Mouse (Mus musculus): ENCODE data around the gene Alyref. TPM values are rescaled to one million over a fixed set of nuclear protein-coding genes. Genes with fewer than 3 reads are reported as not detected.
A peak's percentile ranks its signal among the peaks of the same experiment; 100 is the strongest.

The Alyref gene
- polyA plus RNA-seq, 1 experiment from 2014 or later: 444 TPM

DNA sequence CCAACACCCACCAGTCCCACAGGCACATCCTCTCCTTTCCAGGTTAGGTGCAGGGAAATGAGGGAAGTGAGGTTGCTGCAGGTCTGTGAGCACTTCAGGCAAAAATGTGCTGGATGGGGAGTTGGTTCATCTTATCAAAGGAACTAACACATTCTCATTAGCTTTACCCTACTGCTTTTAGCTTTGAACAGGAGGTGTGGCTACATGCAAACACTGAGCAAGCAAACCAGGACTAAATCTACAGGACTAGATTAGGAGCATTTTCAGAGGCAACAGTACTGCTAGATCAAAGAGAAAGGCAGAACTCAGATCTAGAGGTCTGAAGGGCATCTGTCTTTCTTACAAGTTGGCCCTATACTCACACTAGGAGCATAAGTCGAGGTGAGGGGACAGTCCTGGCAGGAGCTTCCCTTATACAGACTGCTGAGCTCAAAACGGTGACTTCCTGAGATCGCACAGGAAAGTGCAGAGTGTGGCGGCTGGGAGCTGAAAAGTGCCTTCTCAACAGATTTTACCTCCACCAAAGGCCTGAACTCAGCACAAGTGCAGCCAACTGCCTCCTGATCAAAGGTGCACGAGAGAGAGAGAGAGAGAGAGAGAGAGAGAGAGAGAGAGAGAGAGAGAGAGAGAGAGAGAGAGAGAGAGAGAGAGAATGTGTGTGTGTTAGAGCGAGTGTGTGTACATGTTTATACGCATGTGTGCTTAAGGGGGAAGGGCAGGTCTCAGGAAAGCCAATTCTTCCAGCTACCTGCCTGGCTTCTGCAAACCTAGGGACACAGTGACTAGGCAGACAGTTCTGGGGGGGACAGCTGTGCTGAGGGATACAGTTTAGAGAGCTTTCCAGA, 32.9 kb upstream of the Alyref start:
- Histone ChIP-seq H3K36me3 (peaks cover 26% of the 10 kb centered on the region), H3K4me3 (peak overlapping the region; percentile 99), H3K9me3 (no peaks in the 10 kb centered on the region), H3K27ac (peak overlapping the region; percentile 99), H3K4me1 (peaks cover 47% of the 10 kb centered on the region), H3K27me3 (ENCODE audit: insufficient read depth, poor library complexity, severe bottlenecking) (no peaks in the 10 kb centered on the region)
- DNase-seq (ENCODE audit: low spot score): no peak
- WGBS: 34% methylated on average over 7 of the region's 7 CpGs

DNA sequence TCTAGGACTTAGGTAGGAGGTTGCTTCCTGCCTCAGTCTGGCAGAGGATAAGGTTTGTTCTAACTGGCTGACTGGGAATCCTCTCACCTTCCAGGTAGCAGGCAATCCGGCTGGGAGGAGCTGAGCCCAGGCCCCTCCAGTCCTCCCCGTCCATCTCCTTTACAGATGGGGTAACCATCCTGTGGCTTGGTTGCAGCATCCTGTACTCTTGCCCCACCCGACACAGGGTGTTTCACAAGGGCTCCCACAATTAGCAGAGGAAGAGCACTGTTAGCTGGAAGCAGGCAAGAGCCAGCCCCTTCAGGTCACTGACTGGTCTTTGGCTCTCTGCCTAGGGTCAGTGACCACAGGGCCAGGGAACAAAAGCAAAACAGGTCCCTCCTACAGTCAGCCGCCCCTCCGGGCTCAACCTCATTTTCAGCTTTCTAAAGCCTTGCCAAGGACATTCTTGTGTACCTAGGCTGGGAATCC, 32.3 kb upstream of the Alyref start:
- WGBS: 40% methylated on average over 5 of the region's 5 CpGs
- no peaks in the 10 kb centered on the region for H3K27me3 ChIP-seq (ENCODE audit: insufficient read depth, poor library complexity, severe bottlenecking)
- no peaks in the 10 kb centered on the region for H3K9me3 ChIP-seq
- DNase-seq (ENCODE audit: low spot score): no peak
- H3K36me3 ChIP-seq: peaks cover 27% of the 10 kb centered on the region
- peaks cover 54% of the 10 kb centered on the region for H3K4me1 ChIP-seq
- peak overlapping the region; percentile 99 for H3K4me3 ChIP-seq
- peak overlapping the region; percentile 99 for H3K27ac ChIP-seq

DNA sequence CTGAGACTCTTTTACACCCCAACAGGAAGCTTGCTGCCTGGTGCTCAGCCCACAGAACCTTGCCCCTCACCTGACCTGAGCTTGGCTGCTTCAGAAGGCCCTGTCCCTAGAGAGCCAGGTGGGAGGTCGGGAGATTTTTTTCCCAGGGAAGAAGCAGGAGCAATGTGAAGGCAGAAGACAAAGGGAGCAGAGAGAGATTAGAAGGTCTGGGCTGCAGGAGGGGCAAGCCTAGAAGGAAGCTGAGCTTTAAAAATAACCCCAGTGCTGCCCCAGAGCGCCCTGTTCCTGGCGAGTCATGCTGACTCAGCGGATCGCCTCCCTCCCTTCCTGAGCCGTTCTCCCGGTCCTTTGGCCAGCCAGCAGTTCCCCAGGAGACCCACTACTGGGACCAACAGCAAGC, 31.7 kb upstream of the Alyref start:
- no peaks in the 10 kb centered on the region for H3K27me3 ChIP-seq (ENCODE audit: insufficient read depth, poor library complexity, severe bottlenecking)
- peak overlapping the region; percentile 99 for H3K27ac ChIP-seq
- DNase-seq (ENCODE audit: low spot score): peak; percentile 91
- H3K9me3 ChIP-seq: no peaks in the 10 kb centered on the region
- peak overlapping the region; percentile 99 for H3K4me3 ChIP-seq
- H3K36me3 ChIP-seq: peaks cover 27% of the 10 kb centered on the region
- WGBS: 9% methylated on average over 7 of the region's 7 CpGs
- H3K4me1 ChIP-seq: peaks cover 58% of the 10 kb centered on the region

DNA sequence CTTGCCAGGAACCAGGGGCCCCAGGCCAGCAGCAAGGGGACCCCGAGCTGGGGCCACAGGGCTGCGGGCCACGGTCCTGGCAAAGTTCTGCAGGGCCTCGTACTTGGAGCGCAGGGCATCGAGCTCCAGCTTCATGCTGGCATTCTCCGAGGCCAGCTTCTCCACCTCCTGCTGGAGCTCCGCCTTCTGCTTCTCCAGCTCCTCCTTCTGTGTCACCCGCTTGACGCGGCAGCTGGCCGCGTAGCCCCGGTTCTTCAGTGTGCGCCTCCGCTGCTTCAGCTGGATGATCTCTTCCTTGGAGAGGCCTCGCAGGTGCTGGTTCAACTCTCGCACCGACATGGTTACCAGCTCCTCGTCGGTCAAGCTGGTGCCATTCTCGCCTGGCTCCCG, 31.2 kb upstream of the Alyref start:
- peak overlapping the region; percentile 99 for H3K4me3 ChIP-seq
- WGBS: 73% methylated on average over 23 of the region's 23 CpGs
- no peak for DNase-seq (ENCODE audit: low spot score)
- H3K36me3 ChIP-seq: peaks cover 27% of the 10 kb centered on the region
- peak overlapping the region; percentile 99; the same call in 1 of the 2 replicates for H3K27ac ChIP-seq
- no peaks in the 10 kb centered on the region for H3K9me3 ChIP-seq
- H3K4me1 ChIP-seq: peaks cover 61% of the 10 kb centered on the region
- H3K27me3 ChIP-seq (ENCODE audit: insufficient read depth, poor library complexity, severe bottlenecking): no peaks in the 10 kb centered on the region

DNA sequence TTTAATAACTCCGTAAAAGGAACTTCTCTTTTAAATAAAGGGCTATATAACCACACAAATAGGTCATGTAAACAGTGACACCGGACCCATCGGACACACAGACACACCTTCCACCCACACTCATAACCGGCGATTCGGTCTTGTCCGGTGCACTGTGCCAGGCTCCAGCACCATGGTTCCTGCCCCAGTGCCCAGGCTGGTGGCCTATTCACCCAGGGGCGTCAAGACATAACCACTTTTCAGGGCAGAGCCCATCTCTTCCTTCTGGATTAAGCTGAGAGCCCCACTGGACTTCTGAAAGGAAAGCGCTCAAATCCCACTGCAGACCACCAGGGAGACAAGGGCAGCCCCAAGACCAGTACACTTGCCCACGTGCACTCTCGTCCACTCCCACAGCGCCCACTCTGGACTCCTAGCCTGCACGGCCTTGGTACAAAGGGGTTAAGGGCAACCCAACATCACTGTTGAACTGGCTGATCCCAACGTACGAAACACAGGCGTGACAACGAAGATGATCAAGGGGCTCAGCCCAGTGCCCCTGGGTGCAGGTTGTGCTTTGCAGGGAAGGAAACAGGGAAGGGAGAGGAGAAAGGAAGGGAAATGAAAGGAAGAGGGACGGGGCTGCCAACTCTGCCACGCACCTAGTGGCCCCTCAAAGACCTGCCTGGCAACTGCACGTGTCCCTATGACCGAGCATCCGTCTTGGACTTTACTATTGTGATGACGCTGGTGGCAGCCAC, 30.6 kb upstream of the Alyref start:
- H3K27me3 ChIP-seq (ENCODE audit: insufficient read depth, poor library complexity, severe bottlenecking): no peaks in the 10 kb centered on the region
- H3K9me3 ChIP-seq: no peaks in the 10 kb centered on the region
- WGBS: 94% methylated on average over 23 of the region's 23 CpGs
- H3K4me3 ChIP-seq: no peak overlapping the region
- no peak overlapping the region for H3K27ac ChIP-seq
- no peak for DNase-seq (ENCODE audit: low spot score)
- H3K36me3 ChIP-seq: peaks cover 27% of the 10 kb centered on the region
- H3K4me1 ChIP-seq: peaks cover 64% of the 10 kb centered on the region

DNA sequence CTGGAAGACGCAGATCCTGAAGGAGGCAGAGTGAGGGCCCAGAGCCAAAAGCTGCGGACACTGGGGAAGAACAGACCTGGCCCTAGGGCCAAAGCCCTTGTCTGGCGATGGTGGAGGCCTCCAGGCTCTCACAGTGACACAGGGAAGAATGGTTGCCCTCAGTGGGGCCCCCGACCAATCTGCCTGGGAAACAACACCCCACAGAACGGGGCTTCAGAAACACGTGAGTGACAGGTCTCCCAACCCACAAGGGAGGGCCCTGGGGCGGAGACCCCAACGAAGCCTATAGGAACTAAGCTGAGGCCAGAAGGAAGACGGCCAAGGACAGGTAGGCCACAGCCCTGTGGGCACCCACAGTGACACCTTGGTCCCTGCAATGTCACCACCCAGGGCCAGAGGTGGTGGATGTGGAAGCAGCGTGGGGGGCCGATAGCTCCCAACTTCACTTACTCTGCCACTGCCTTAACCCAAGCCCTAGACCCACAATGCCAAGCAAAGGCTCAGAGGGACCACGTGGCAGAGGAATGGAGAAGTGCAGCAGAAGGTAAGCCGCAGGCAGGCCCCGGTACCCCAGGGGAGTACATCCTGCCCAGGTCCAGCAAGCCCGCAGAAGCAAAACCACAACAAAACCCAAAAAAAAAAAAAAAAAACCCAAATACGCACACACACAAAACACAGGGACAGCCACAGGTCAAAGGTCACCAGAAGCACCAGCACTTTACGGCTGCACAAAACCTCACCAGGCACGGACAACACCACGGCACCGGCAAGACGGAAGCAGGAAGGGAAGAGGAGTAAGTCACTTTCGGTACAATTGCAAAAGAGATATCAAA, 29.5 kb upstream of the Alyref start:
- Histone ChIP-seq H3K4me3 (no peak overlapping the region), H3K4me1 (peaks cover 66% of the 10 kb centered on the region), H3K9me3 (no peaks in the 10 kb centered on the region), H3K27me3 (ENCODE audit: insufficient read depth, poor library complexity, severe bottlenecking) (no peaks in the 10 kb centered on the region), H3K27ac (no peak overlapping the region), H3K36me3 (peaks cover 35% of the 10 kb centered on the region)
- 83% methylated on average over 22 of the region's 22 CpGs for WGBS
- no peak for DNase-seq (ENCODE audit: low spot score)

DNA sequence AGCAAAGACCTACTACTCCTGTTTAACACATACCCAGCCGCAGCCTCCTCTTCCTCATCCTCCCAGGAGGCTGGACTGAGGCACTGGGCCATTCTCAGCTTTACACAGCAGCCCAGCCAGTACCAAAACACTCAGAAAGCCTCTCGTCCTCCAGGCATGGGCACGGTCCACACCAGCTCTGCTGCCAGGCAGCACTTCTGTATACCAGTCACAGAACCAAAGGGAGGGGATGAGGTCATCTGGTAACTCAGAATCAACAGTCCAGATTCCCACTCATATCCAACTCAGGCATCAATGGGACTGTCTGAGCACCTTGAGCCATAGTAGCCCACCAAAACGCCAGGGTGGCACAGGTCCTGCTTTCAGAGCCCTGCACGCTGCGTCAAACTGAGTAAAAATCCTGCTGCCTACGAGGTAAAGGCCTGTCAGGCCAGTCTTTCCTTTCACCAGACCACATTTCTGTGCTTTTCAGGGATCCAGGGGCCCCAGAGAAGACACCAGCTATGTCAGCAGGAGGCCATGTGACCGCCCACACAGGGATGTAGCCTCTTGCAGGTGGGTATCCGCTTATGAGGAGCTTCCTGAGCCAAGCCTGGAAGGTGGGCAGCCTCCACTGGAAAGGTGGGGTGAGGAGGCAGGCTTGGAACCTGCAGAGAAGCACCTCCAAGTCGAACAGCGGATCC, 28.8 kb upstream of the Alyref start:
- Histone ChIP-seq H3K4me1 (peaks cover 61% of the 10 kb centered on the region), H3K9me3 (no peaks in the 10 kb centered on the region), H3K27ac (no peak overlapping the region), H3K27me3 (ENCODE audit: insufficient read depth, poor library complexity, severe bottlenecking) (no peaks in the 10 kb centered on the region), H3K4me3 (peak overlapping the region; percentile 12; the same call in 1 of the 2 replicates), H3K36me3 (peaks cover 40% of the 10 kb centered on the region)
- DNase-seq (ENCODE audit: low spot score): no peak
- WGBS: 90% methylated on average over 11 of the region's 11 CpGs

DNA sequence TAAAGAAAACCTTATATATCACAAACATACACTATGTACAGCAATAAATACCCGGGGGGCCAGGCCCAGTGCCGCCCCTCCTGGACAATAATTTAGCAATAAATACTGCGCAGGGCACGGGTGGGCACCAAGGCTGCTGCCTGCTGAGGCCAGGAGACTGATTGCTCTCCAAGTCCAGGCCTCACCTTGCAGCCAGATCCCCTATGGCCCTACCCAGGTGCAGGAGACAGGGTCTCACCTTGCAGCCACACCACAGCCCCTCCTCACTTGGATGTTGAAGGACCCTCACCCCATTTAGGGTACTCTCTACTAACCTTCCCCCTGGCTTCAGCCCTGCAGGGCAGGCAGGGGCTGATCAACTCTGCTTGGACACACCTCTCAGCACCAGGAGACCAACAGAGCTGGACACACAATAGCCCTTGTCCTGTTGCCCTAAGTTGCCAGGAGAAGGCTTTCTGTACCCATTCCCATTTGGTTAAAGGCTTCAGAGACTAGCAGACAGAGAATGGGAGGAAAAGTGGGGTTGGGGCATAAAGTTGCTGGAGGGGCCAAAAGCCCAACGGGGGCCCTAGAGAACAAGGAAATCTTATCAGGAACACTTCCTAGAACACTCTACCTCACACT, 27.1 kb upstream of the Alyref start, which contains the start of gene Sirt7:
TSS of gene Sirt7 (minus strand) at position 89 of the 624 bp plus-strand sequence.
- DNase-seq (ENCODE audit: low spot score): no peak
- Histone ChIP-seq H3K4me3 (peak within 1 kb of the TSS; percentile 99), H3K27ac (peak within 1 kb of the TSS; percentile 89), H3K36me3 (peaks cover 56% of the 10 kb centered on the region), H3K27me3 (ENCODE audit: insufficient read depth, poor library complexity, severe bottlenecking) (no peaks in the 10 kb centered on the region), H3K9me3 (no peaks in the 10 kb centered on the region), H3K4me1 (peaks cover 44% of the 10 kb centered on the region)
- WGBS: 11% methylated on average over 5 of the region's 5 CpGs

DNA sequence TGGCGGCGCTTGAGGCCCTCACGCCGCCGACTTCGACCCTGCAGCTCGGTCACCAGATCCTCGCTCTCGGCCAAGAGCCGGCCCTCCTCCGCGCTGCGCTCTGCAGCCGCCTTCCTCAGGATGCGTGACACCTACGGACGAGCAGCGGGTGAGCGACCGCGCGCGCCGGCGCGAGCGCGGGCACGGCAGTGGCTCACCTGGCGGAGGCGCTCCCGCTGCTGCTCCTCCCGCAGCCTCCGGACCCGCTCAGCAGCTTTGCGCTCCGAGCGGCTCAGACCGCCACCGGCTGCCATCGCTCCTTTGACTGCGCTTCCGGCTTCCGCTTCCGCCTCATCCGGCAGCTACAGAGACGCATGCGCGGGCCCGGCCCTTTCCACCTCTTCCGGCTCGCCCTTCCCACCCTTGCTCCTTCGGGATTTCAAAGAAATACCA, 26.5 kb upstream of the Alyref start:
- peaks cover 38% of the 10 kb centered on the region for H3K4me1 ChIP-seq
- H3K27ac ChIP-seq: peak overlapping the region; percentile 89
- 0% methylated on average over 53 of the region's 53 CpGs for WGBS
- H3K9me3 ChIP-seq: no peaks in the 10 kb centered on the region
- peak overlapping the region; percentile 99 for H3K4me3 ChIP-seq
- peak; percentile 95 for DNase-seq (ENCODE audit: low spot score)
- H3K27me3 ChIP-seq (ENCODE audit: insufficient read depth, poor library complexity, severe bottlenecking): no peaks in the 10 kb centered on the region
- peaks cover 62% of the 10 kb centered on the region for H3K36me3 ChIP-seq

DNA sequence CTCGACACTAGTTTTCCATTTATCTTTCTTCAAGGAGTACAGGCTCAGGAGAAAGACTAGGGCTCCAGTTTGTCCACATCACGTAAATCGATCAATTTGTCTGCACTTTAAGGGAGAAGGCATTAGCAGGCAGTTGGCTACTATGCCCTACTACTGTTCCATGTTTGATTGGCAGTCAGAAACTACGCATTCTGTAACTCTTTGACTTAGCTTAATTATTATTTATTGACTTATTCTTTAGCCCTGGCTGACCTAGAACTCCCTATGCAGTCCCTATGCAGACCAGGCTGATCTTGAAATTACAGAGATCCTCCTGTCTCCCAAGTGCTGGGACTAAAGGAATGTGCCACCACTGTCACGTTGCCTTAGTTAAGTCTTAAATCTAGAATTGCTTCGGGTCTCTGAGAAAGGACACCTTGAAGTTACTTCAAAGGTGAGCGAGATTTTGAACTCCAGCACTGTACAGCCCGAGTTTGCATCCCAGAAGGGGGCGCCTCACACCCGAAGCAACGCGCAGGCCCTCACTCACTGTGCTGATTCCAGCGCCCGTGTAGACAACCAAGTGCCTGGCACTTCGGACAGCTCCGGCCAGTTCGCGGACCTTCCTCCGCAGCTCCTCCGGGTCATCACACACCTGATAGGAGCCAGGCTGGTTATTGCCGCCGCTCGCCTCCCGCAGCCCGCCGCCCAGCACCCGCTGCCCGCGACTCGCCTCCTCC, 26.0 kb upstream of the Alyref start:
- Histone ChIP-seq H3K27me3 (ENCODE audit: insufficient read depth, poor library complexity, severe bottlenecking) (no peaks in the 10 kb centered on the region), H3K36me3 (peaks cover 59% of the 10 kb centered on the region), H3K9me3 (no peaks in the 10 kb centered on the region), H3K27ac (peak overlapping the region; percentile 89), H3K4me1 (peaks cover 33% of the 10 kb centered on the region), H3K4me3 (peak overlapping the region; percentile 99)
- DNase-seq (ENCODE audit: low spot score): peak; percentile 92
- WGBS: 12% methylated on average over 30 of the region's 30 CpGs

DNA sequence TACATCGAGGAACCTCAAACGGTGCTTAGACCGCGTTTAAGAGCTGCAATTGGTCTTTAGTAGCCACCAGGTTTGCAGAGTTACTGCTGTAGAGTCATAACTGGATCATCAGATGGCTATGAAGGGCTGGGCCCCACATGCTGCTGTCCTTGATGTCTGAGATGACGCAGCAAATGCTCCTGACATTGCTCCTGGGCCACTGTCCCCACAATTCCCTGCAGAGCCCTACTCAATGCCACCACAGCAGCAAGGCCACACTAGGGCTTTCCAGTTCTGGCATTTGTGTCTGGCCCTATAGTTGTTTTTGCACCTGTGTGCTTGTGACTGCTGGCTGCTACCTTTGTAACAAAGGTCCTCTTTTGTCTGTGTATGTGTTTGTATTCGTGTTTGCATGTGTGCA, 24.6 kb upstream of the Alyref start:
- DNase-seq (ENCODE audit: low spot score): no peak
- Histone ChIP-seq H3K27ac (no peak overlapping the region), H3K4me3 (no peak overlapping the region), H3K36me3 (peaks cover 65% of the 10 kb centered on the region), H3K27me3 (ENCODE audit: insufficient read depth, poor library complexity, severe bottlenecking) (no peaks in the 10 kb centered on the region), H3K4me1 (peaks cover 31% of the 10 kb centered on the region), H3K9me3 (no peaks in the 10 kb centered on the region)
- 91% methylated on average over 6 of the region's 6 CpGs for WGBS
